Mouse (Mus musculus) pancreas, adult 10 weeks (tissue): Measurements from ENCODE around the gene Fut2. TPM values are rescaled to one million over a fixed set of nuclear protein-coding genes. Genes with fewer than 3 reads are reported as not detected.

Experiments used
- polyA plus RNA-seq: library from polyadenylated mRNA; stranded (reverse); fragments of 350-450 nt; fragmentation: Illumina TruSeq; extraction: RNeasy Lipid Tissue Mini Kit (QIAGEN cat#74804); gene quantifications from one replicate; pipeline ENCODE4 v1.2.3, GENCODE M21; 2015; ENCODE audit warnings: low read depth, low replicate concordance; ENCODE audit not compliant: insufficient read depth

The Fut2 gene
- polyA plus RNA-seq = not detected

GRCm38 (mm10) chr7:45666161-45666560 lies at the start of gene Fut2:
Gene Fut2 (minus strand): TSS chr7:45666394.

DNA sequence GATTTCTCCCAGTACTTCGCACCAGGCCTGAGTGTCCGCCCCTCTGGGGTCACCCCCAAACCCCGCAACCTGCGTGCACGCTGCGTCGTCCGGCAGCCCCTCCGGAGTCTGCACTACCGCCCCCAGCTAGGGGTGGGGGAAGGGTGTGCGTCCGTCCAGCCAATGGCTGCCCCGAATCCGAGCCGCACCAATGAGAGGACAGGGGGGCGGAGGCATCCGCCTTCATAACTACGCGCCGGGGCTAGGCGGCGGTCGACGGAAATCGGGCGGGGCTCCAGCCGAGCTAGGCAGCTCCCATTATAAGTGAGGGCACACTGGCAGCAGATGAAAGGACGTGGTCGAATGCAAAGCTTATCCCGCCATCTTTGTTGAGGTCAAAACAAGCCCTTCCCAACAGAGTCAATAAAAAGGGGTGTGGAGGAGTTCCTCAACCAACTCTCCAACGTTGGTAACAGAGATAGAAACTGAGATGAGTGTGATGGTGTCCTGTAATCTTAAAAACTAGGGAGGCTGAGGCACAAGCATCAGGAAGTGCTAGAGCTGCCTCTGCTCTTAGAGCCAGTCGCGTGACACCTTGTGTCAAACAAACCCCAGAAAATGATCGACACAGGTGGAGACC lies 49.0 kb upstream of the Fut2 start, which contains the start of gene Rpl18:
Rpl18 (plus strand) TSS at position 368 of the 619 bp plus-strand sequence.

GRCm38 (mm10) chr7:45704730-45705442 lies 38.7 kb upstream of the Fut2 start, which contains the start of gene Dbp:
Gene Dbp (plus strand): TSS chr7:45705088.

DNA sequence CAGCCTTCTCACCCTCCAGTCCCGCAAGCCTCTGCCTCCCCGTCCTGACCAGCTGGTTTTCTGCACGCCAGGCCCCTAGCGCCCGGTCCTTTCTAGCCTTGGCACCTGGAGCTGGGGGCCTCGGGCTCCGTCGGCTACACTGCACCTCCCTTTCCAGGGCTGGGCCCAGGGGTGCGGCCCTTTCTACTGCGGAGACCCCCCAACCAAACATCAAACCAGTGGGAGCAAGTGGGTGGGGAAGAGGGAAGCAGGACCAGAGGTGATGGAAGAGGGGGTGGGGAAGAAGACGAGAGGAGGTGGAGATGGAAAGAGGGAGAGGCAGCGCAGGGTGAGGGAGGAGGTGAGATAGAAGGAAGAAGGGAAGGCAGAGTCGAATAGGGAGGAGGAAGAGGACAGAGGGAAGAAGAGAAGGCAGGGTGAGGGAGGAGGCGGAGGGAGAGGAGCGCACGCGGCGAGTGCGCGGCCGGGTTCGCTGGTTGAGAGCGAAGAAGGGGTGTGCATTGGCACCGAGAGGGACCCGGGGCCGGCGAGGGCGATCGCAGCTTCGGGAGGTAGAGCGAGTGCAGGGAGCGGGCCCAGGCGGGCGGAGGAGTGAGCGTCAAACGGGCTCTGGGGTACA lies 33.4 kb upstream of the Fut2 start, which contains the start of gene Car11:
Car11 (plus strand) TSS at position 321 of the 619 bp plus-strand sequence.

GRCm38 (mm10) chr7:45693921-45694591 lies 27.9 kb upstream of the Fut2 start, which contains the start of gene Sec1:
Gene Sec1 (minus strand): TSS chr7:45694402.

GRCm38 (mm10) chr7:45683396-45684050 lies 17.3 kb upstream of the Fut2 start, which contains the start of gene Ntn5:
Gene Ntn5 (plus strand): TSS chr7:45684022.

DNA sequence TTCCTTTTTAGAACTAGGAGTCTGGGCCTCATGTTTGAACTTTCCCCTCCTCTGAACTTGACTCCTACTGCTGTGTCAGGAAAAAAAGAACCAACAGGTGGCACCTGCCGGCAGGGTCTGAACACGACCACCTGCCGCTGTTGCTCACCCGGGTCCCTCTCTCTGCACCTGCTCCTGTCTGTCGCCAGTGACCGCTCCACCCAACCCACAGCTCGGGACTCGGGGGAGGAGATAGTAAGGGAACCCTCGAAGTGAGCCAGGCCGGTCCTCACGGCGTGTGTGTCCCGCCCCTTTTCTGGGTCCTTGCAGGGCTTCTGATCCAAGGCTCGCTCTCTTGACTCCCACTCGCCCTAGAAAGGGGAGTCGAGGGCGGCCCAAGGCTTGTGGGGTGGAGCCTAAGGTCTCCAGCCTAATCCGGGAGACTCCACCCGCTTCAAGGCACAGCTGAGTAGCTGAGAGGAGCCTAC lies 26.6 kb downstream of the Fut2 start, which contains the start of gene Mamstr:
Mamstr (plus strand) TSS at position 417 of the 467 bp plus-strand sequence.

GRCm38 (mm10) chr7:45627261-45627660 lies 38.9 kb downstream of the Fut2 start, which contains the start of gene Rasip1:
Gene Rasip1 (plus strand): TSS chr7:45627488.

DNA sequence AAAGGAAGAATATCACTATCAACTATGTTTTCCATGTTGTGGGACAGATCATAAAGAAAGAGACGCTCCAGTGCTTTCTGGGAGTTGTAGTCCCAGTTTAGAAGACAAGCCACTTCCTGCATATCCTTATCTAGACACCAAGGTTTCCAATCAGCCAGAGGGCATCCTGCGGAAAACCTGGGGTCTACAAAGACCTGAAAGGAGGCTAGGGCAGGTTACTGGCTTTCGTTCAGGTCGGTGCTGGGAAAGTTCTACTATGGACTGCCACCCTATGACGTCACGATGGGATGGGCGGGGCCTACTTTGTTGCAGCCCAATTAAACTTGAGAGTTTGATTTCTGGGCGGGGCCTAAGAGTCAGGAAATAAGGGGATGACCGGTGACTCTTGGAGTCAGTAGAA lies 44.8 kb downstream of the Fut2 start, which contains the start of gene Izumo1:
Izumo1 (plus strand) TSS at position 369 of the 400 bp plus-strand sequence.

DNA sequence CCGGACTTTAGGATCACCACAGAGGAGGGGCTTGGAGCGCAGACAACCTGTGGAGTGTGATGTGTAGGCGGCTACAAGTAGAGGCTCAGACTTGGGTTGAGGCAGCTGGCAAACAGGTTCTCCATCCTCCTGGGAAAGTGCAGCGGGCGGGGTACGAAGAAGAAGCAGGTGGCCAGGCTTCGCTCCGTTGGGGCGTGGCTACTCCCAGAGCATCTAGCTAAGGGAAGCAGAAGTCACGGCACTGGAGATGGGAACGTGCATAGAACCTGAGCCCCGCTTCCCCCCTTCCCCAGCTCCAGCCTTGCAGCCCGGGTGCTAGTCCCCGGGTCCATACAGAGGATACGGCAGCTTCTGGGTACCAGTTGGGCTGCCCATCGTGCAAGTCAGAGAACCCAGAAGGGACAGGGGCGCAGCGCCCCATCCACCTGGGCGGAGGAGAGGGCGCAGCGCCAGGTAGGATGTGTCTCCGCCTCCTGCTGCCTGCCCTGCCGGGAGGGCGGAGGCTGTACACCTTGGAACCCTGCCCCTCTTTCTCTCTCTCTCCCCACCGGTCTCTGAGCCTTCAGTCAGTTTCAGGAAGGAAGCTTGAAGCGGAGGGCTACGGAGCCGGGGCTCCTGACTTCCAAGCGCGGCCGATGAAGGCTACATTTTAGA lies 49.0 kb downstream of the Fut2 start, which contains the start of gene Fut1:
Fut1 (plus strand) TSS at position 248 of the 654 bp plus-strand sequence.

Other genes starting within 250 kb of the Fut2 start
- not detected for gene Lhb, start 245.6 kb downstream of the Fut2 start, polyA plus RNA-seq
- gene Gys1, start 231.6 kb downstream of the Fut2 start, polyA plus RNA-seq = 3.9 TPM
- 11.0 TPM for gene Ruvbl2, start 228.3 kb downstream of the Fut2 start, polyA plus RNA-seq
- 893 TPM for gene Ftl1, start 206.5 kb downstream of the Fut2 start, polyA plus RNA-seq
- 42.0 TPM for gene Bax, start 199.5 kb downstream of the Fut2 start, polyA plus RNA-seq
- 1.5 TPM for gene Tulp2, start 184.5 kb downstream of the Fut2 start, polyA plus RNA-seq
- not detected for gene Gm45808, start 179.6 kb downstream of the Fut2 start, polyA plus RNA-seq
- gene Dhdh, start 177.6 kb downstream of the Fut2 start, polyA plus RNA-seq = 2.1 TPM
- gene Nucb1, start 156.0 kb downstream of the Fut2 start, polyA plus RNA-seq = 43.0 TPM
- 14.2 TPM for gene Ppp1r15a, start 140.1 kb downstream of the Fut2 start, polyA plus RNA-seq
- 3.5 TPM for gene Plekha4, start 140.1 kb downstream of the Fut2 start, polyA plus RNA-seq
- not detected for gene Hsd17b14, start 111.5 kb downstream of the Fut2 start, polyA plus RNA-seq
- gene Bcat2, start 96.2 kb downstream of the Fut2 start, polyA plus RNA-seq = 127 TPM
- 41.8 TPM for gene Fgf21, start 50.9 kb downstream of the Fut2 start, polyA plus RNA-seq
- gene Fut1, start 49.1 kb downstream of the Fut2 start, polyA plus RNA-seq = 4.9 TPM
- 2.0 TPM for gene Izumo1, start 44.6 kb downstream of the Fut2 start, polyA plus RNA-seq
- gene Rasip1, start 38.9 kb downstream of the Fut2 start, polyA plus RNA-seq = 11.1 TPM
- gene Mamstr, start 26.4 kb downstream of the Fut2 start, polyA plus RNA-seq = 2.2 TPM
- gene Ntn5, start 17.6 kb upstream of the Fut2 start, polyA plus RNA-seq = not detected
- gene Sec1, start 28.0 kb upstream of the Fut2 start, polyA plus RNA-seq = not detected
- gene Car11, start 33.4 kb upstream of the Fut2 start, polyA plus RNA-seq = 2.1 TPM
- 5.6 TPM for gene Dbp, start 38.7 kb upstream of the Fut2 start, polyA plus RNA-seq
- gene Rpl18, start 49.1 kb upstream of the Fut2 start, polyA plus RNA-seq = 401 TPM
- gene Sphk2, start 51.6 kb upstream of the Fut2 start, polyA plus RNA-seq = 9.0 TPM
- not detected for gene Fam83e, start 54.8 kb upstream of the Fut2 start, polyA plus RNA-seq
- not detected for gene Spaca4, start 59.4 kb upstream of the Fut2 start, polyA plus RNA-seq
- gene Lmtk3, start 117.3 kb upstream of the Fut2 start, polyA plus RNA-seq = 4.6 TPM
- gene Sult2b1, start 118.3 kb upstream of the Fut2 start, polyA plus RNA-seq = not detected
- gene Cyth2, start 148.2 kb upstream of the Fut2 start, polyA plus RNA-seq = 31.3 TPM
- gene Kcnj14, start 158.4 kb upstream of the Fut2 start, polyA plus RNA-seq = not detected
- gene Grwd1, start 164.6 kb upstream of the Fut2 start, polyA plus RNA-seq = 4.1 TPM
- 53.6 TPM for gene Kdelr1, start 206.4 kb upstream of the Fut2 start, polyA plus RNA-seq
- 0.42 TPM for gene Grin2d, start 212.0 kb upstream of the Fut2 start, polyA plus RNA-seq
- gene Syngr4, start 230.3 kb upstream of the Fut2 start, polyA plus RNA-seq = not detected
- gene Tmem143, start 230.5 kb upstream of the Fut2 start, polyA plus RNA-seq = 6.6 TPM